Mouse (Mus musculus): ENCODE measurements around the gene Dpyd. TPM values are rescaled to one million over a fixed set of nuclear protein-coding genes. Genes with fewer than 3 reads are reported as not detected.

Gene Dpyd
- total RNA-seq, 2 experiments from 2014 or later = 23.2 to 23.5 TPM

GRCm38 (mm10) chr3:119067221-119067620, 505.3 kb downstream of the Dpyd start:
- DNase-seq (ENCODE audit: low spot score in 2 of 2) = no peak

- DNase-seq (ENCODE audit: low spot score in 2 of 2) = no peak
Measured at GRCm38 (mm10) chr3:119086618-119087017, 524.7 kb downstream of the Dpyd start.

- DNase-seq (ENCODE audit: low spot score in 2 of 2) = no peak
Measured at GRCm38 (mm10) chr3:119095223-119095886, 533.4 kb downstream of the Dpyd start.

GRCm38 (mm10) chr3:119126003-119126402, 564.1 kb downstream of the Dpyd start:
- no peak for DNase-seq (ENCODE audit: low spot score in 2 of 2)

- no peak for DNase-seq (ENCODE audit: low spot score in 2 of 2)
Measured at GRCm38 (mm10) chr3:119128076-119128475, 566.1 kb downstream of the Dpyd start.

GRCm38 (mm10) chr3:119143034-119143433, 581.1 kb downstream of the Dpyd start:
- DNase-seq (ENCODE audit: low spot score in 2 of 2) = no peak

GRCm38 (mm10) chr3:119144788-119145187, 582.9 kb downstream of the Dpyd start:
- DNase-seq (ENCODE audit: low spot score in 2 of 2) = no peak

GRCm38 (mm10) chr3:119154604-119155444, 592.9 kb downstream of the Dpyd start:
- peak; percentile 12 to 28 for DNase-seq (ENCODE audit: low spot score in 2 of 2)

- DNase-seq (ENCODE audit: low spot score in 2 of 2) = no peak
Measured at GRCm38 (mm10) chr3:119158670-119159069, 596.7 kb downstream of the Dpyd start.

- no peak for DNase-seq (ENCODE audit: low spot score in 2 of 2)
Measured at GRCm38 (mm10) chr3:119165691-119166090, 603.8 kb downstream of the Dpyd start.

GRCm38 (mm10) chr3:119168166-119168565, 606.2 kb downstream of the Dpyd start:
- DNase-seq (ENCODE audit: low spot score in 2 of 2) = no peak

GRCm38 (mm10) chr3:119168661-119169060, 606.7 kb downstream of the Dpyd start:
- DNase-seq (ENCODE audit: low spot score in 2 of 2) = no peak

GRCm38 (mm10) chr3:119183261-119183660, 621.3 kb downstream of the Dpyd start:
- DNase-seq (ENCODE audit: low spot score in 2 of 2) = no peak

- DNase-seq (ENCODE audit: low spot score in 2 of 2) = no peak
Measured at GRCm38 (mm10) chr3:119194071-119194470, 632.1 kb downstream of the Dpyd start.

- no peak for DNase-seq (ENCODE audit: low spot score in 2 of 2)
Measured at GRCm38 (mm10) chr3:119195613-119196012, 633.7 kb downstream of the Dpyd start.

- DNase-seq (ENCODE audit: low spot score in 2 of 2) = no peak
Measured at GRCm38 (mm10) chr3:119220763-119221412, 659.0 kb downstream of the Dpyd start.

GRCm38 (mm10) chr3:119243181-119243580, 681.3 kb downstream of the Dpyd start:
- no peak for DNase-seq (ENCODE audit: low spot score in 2 of 2)

- DNase-seq (ENCODE audit: low spot score in 2 of 2) = peak; percentile 49 to 64
Measured at GRCm38 (mm10) chr3:119256516-119256915, 694.6 kb downstream of the Dpyd start.

GRCm38 (mm10) chr3:119275241-119275640, 713.3 kb downstream of the Dpyd start:
- no peak for DNase-seq (ENCODE audit: low spot score in 2 of 2)

- DNase-seq (ENCODE audit: low spot score in 2 of 2) = no peak
Measured at GRCm38 (mm10) chr3:119280671-119281070, 718.7 kb downstream of the Dpyd start.

GRCm38 (mm10) chr3:119314693-119315092, 752.8 kb downstream of the Dpyd start:
- no peak for DNase-seq (ENCODE audit: low spot score in 2 of 2)

- DNase-seq (ENCODE audit: low spot score in 2 of 2) = no peak
Measured at GRCm38 (mm10) chr3:119329063-119329462, 767.1 kb downstream of the Dpyd start.

All from layer of hippocampus, postnatal 10 days (tissue).